Mouse (Mus musculus) heart, postnatal 0 days (tissue): Measurements from ENCODE around the gene Olfr270.

Experiments
- CTCF ChIP-seq: IDR thresholded peaks from 2 replicates; pipeline ENCODE4 v1.5.1; 2016; ENCODE audit warnings: antibody characterized with exemption, control low read depth, low read depth
- EP300 ChIP-seq: IDR thresholded peaks from 2 replicates; pipeline ENCODE4 v1.6.1; 2016; ENCODE audit warnings: antibody characterized with exemption, low read depth

DNA sequence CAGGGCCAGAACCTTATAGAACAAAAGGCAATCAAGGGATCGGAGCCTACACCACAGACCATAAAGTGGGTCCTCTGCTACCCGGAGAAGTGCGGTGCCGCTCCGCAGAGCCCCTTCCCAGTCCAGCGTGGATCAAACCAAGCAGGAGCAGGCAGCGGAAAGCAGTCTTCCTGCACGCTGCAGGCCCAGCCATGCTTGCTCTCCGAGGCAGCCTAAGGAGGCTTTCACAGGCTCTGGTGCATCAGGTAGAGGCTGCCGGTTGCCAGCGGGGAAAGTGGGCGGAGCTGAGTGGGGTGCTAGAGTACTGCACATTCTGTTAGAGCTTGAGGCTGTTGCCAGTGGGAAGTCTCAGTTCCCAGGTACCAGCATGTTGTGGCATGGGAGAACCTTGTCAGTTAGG, 24.9 kb downstream of the Olfr270 start, which contains the start of gene Nipsnap3a:
- no peak for TF ChIP-seq CTCF
- TF ChIP-seq EP300 = no peak
